Mouse (Mus musculus) erythroblast, embryonic 14.5 days (primary cell): ENCODE results near the gene Optc.

Experiments
- GATA1 ChIP-seq: IDR thresholded peaks from 2 replicates; pipeline ENCODE4 v1.6.1; 2012; ENCODE audit warnings: low read length, inconsistent platforms, mixed read lengths
- TAL1 ChIP-seq: IDR thresholded peaks from 3 replicates; pipeline ENCODE4 v1.6.1; 2012; ENCODE audit warnings: low read length, inconsistent platforms, mixed read lengths

GRCm38 (mm10) chr1:133911008-133911407 is 3.2 kb upstream of the Optc start:
- no peak for TF ChIP-seq GATA1
- no peak for TF ChIP-seq TAL1
